Comparison of ENCODE assay signal across 12 mouse cellular contexts in genomic region chr1:174521976-174522770, GRCm38 (mm10). TPM values are rescaled to one million over a fixed set of nuclear protein-coding genes. Genes with fewer than 3 reads are reported as not detected.
DNase-seq lines count a peak whose midpoint lies in the region.
"Had no signal": no experiment of that assay in that cellular context is flagged by ENCODE, and none has a peak within 500 bp of the region (broad histone marks: within the 10 kb centered on the region; RNA-seq: fewer than 3 reads in every experiment).

No protein-coding gene starts in this region.

- intact Hi-C loops in heart, postnatal 36 days (cut with DNase I), result no loop called here

- peak; percentile 12 for DNase-seq in cerebellum, adult 11 months
- no peak for DNase-seq in cerebellum, adult 8-10 months
- peak; percentile 37 for DNase-seq in right cerebral cortex, postnatal 25 days
- no peak for DNase-seq in right cerebral cortex, adult 2 months (ENCODE audit: low spot score in 2 of 2)
- DNase-seq in left cerebral cortex, adult 9 months (ENCODE audit: low spot score in 2 of 2), result peak; percentile 45 to 59
- DNase-seq in heart, postnatal 36 days, result no peak
- DNase-seq in thymus, adult 18-20 months, result no peak
- DNase-seq in adipocyte (ENCODE audit: low spot score), result no peak
- DNase-seq: gastrocnemius, postnatal 36 days; heart, postnatal 4 days; kidney, postnatal 14 days had no signal

RNA-seq across cellular contexts. Expression of gene Fmn2, which starts 20.5 kb away (rescaled TPM):
- under 1 TPM; 0.11 to 0.43 TPM for total RNA-seq in heart, postnatal 36 days (2021)
- total RNA-seq: MEL had no signal

Comparison
In these comparisons a context has a peak if more than half of its experiments do, and no peak if none do; other contexts are left out.
1. DNase-seq: peak in cerebellum, adult 11 months (single experiment), right cerebral cortex, postnatal 25 days (single experiment) and left cerebral cortex, adult 9 months (2 of 2); none in cerebellum, adult 8-10 months (single experiment), right cerebral cortex, adult 2 months (0 of 2), heart, postnatal 36 days (0 of 2), thymus, adult 18-20 months (0 of 2) and adipocyte (single experiment).